Mouse (Mus musculus) intestine, embryonic 15.5 days (tissue): ENCODE measurements around the gene Hnrnpa1. TPM values are rescaled to one million over a fixed set of nuclear protein-coding genes. Genes with fewer than 3 reads are reported as not detected.

ENCODE experiments used
- ATAC-seq: fragments of 200-750 bp; cut with Nextera tagmentation; 2 replicates; pipeline ENCODE4 v1.8.0; 2017; ENCODE audit warnings: moderate TSS enrichment, moderate library complexity
- H3K27ac ChIP-seq: fragments of 300-500 bp; sonication (generic); 2 replicates; pipeline ENCODE4 v1.5.1; 2015; ENCODE audit warnings: mild to moderate bottlenecking, inconsistent platforms
- H3K27me3 ChIP-seq: fragments of 300-500 bp; sonication (generic); replicated peaks from 2 replicates; pipeline ENCODE4 v1.6.1; 2015; ENCODE audit warnings: inconsistent platforms
- H3K36me3 ChIP-seq: fragments of 300-500 bp; sonication (generic); 2 replicates; pipeline ENCODE4 v1.6.1; 2015; ENCODE audit warnings: inconsistent platforms
- H3K4me1 ChIP-seq: fragments of 300-500 bp; sonication (generic); replicated peaks from 2 replicates; pipeline ENCODE4 v1.6.1; 2015; ENCODE audit warnings: inconsistent platforms
- H3K4me2 ChIP-seq: fragments of 300-500 bp; sonication (generic); replicated peaks from 2 replicates; pipeline ENCODE4 v1.6.1; 2015; ENCODE audit warnings: mild to moderate bottlenecking, inconsistent platforms
- H3K4me3 ChIP-seq: fragments of 300-500 bp; sonication (generic); replicated peaks from 2 replicates; pipeline ENCODE4 v1.5.1; 2015; ENCODE audit warnings: inconsistent platforms
- H3K9ac ChIP-seq: fragments of 300-500 bp; sonication (generic); 2 replicates; pipeline ENCODE4 v1.6.1; 2015; ENCODE audit warnings: inconsistent platforms
- H3K9me3 ChIP-seq: fragments of 300-500 bp; sonication (generic); 2 replicates; pipeline ENCODE4 v1.6.1; 2016; ENCODE audit warnings: inconsistent platforms
- WGBS: fragments of 180-500 bp; shearing (Covaris S2); methylation state at CpG from one replicate; pipeline ENCODE4 v1.1.7; 2015; 5-methylcytosine and 5-hydroxymethylcytosine counted together
- polyA plus RNA-seq: library from polyadenylated mRNA; unstranded; fragments of >200 nt; fragmentation: Nextera tagmentation; extraction: Ambion mirVana; gene quantifications from 2 replicates; pipeline ENCODE4 v1.2.1, GENCODE M21; 2015

Hnrnpa1 gene
- polyA plus RNA-seq, 1 experiment from 2014 or later, result 741 TPM

GRCm38 (mm10) chr15:103284066-103284465 is 43.8 kb downstream of the Hnrnpa1 start:
- Histone ChIP-seq H3K9me3 (no peaks in the 10 kb centered on the region), H3K4me3 (no peak overlapping the region), H3K36me3 (no peaks in the 10 kb centered on the region), H3K4me1 (peaks cover 13% of the 10 kb centered on the region), H3K27me3 (no peaks in the 10 kb centered on the region), H3K4me2 (no peak overlapping the region), H3K27ac (no peak overlapping the region), H3K9ac (no peak overlapping the region)
- no peak for ATAC-seq
- 65% methylated on average over 3 of the region's 3 CpGs for WGBS

- ATAC-seq, result no peak
- Histone ChIP-seq H3K4me1 (peaks cover 14% of the 10 kb centered on the region), H3K4me3 (no peak overlapping the region), H3K9me3 (no peaks in the 10 kb centered on the region), H3K9ac (no peak overlapping the region), H3K4me2 (no peak overlapping the region), H3K27ac (no peak overlapping the region), H3K36me3 (no peaks in the 10 kb centered on the region), H3K27me3 (no peaks in the 10 kb centered on the region)
- WGBS, result 43% methylated on average over 2 of the region's 2 CpGs
Measured at GRCm38 (mm10) chr15:103284647-103285046, 44.4 kb downstream of the Hnrnpa1 start.

- Histone ChIP-seq H3K27ac (no peak overlapping the region), H3K27me3 (no peaks in the 10 kb centered on the region), H3K9ac (no peak overlapping the region), H3K36me3 (no peaks in the 10 kb centered on the region; the same call in 1 of the 2 replicates), H3K4me1 (peaks cover 12% of the 10 kb centered on the region), H3K4me3 (no peak overlapping the region), H3K9me3 (no peaks in the 10 kb centered on the region), H3K4me2 (no peak overlapping the region)
- ATAC-seq, result no peak
- 68% methylated on average over 1 of the region's 1 CpGs for WGBS
Measured at GRCm38 (mm10) chr15:103285778-103286417, 45.7 kb downstream of the Hnrnpa1 start.

GRCm38 (mm10) chr15:103289600-103289999 is 49.4 kb downstream of the Hnrnpa1 start:
- Histone ChIP-seq H3K4me2 (no peak overlapping the region), H3K36me3 (peaks cover 15% of the 10 kb centered on the region), H3K27ac (no peak overlapping the region), H3K9me3 (no peaks in the 10 kb centered on the region), H3K4me1 (peaks cover 14% of the 10 kb centered on the region), H3K9ac (no peak overlapping the region), H3K27me3 (no peaks in the 10 kb centered on the region), H3K4me3 (no peak overlapping the region)
- 44% methylated on average over 5 of the region's 5 CpGs for WGBS
- ATAC-seq, result no peak

GRCm38 (mm10) chr15:103290417-103290816 is 50.2 kb downstream of the Hnrnpa1 start:
- Histone ChIP-seq H3K9me3 (no peaks in the 10 kb centered on the region), H3K36me3 (peaks cover 15% of the 10 kb centered on the region), H3K9ac (no peak overlapping the region), H3K4me1 (peaks cover 12% of the 10 kb centered on the region), H3K27me3 (no peaks in the 10 kb centered on the region), H3K4me2 (no peak overlapping the region), H3K27ac (no peak overlapping the region), H3K4me3 (no peak overlapping the region)
- WGBS, result 64% methylated on average over 6 of the region's 6 CpGs
- ATAC-seq, result no peak

GRCm38 (mm10) chr15:103290843-103291242 is 50.6 kb downstream of the Hnrnpa1 start:
- Histone ChIP-seq H3K27me3 (no peaks in the 10 kb centered on the region), H3K9me3 (no peaks in the 10 kb centered on the region), H3K9ac (no peak overlapping the region), H3K4me1 (peaks cover 8% of the 10 kb centered on the region; the same call in 1 of the 2 replicates), H3K4me3 (no peak overlapping the region), H3K27ac (0 out of 2 replicates have a peak overlapping the region, but pooled peaks have one; percentile 13), H3K36me3 (peaks cover 18% of the 10 kb centered on the region), H3K4me2 (no peak overlapping the region)
- 69% methylated on average over 9 of the region's 9 CpGs for WGBS
- ATAC-seq, result no peak

GRCm38 (mm10) chr15:103292673-103293345 is 52.6 kb downstream of the Hnrnpa1 start:
- Histone ChIP-seq H3K36me3 (peaks cover 32% of the 10 kb centered on the region), H3K9ac (no peak overlapping the region), H3K9me3 (no peaks in the 10 kb centered on the region), H3K4me2 (no peak overlapping the region), H3K27ac (no peak overlapping the region), H3K27me3 (no peaks in the 10 kb centered on the region), H3K4me1 (0 out of 2 replicates have a peak, but pooled peaks cover 8% of the 10 kb centered on the region), H3K4me3 (no peak overlapping the region)
- 87% methylated on average over 4 of the region's 4 CpGs for WGBS
- ATAC-seq, result no peak

GRCm38 (mm10) chr15:103293375-103293774 is 53.1 kb downstream of the Hnrnpa1 start:
- H3K27ac ChIP-seq, result no peak overlapping the region

GRCm38 (mm10) chr15:103294649-103295048 is 54.4 kb downstream of the Hnrnpa1 start:
- H3K9ac ChIP-seq, result no peak overlapping the region
- H3K36me3 ChIP-seq, result peaks cover 32% of the 10 kb centered on the region
- 0 out of 2 replicates have a peak, but pooled peaks cover 16% of the 10 kb centered on the region for H3K4me1 ChIP-seq
- no peaks in the 10 kb centered on the region for H3K27me3 ChIP-seq
- ATAC-seq, result no peak
- no peak overlapping the region for H3K4me2 ChIP-seq
- H3K27ac ChIP-seq, result no peak overlapping the region
- H3K4me3 ChIP-seq, result no peak overlapping the region
- WGBS, result 85% methylated on average over 2 of the region's 2 CpGs
- H3K9me3 ChIP-seq, result no peaks in the 10 kb centered on the region

More at GRCm38 (mm10) chr15:103293375-103293774, 53.1 kb downstream of the Hnrnpa1 start:
- Histone ChIP-seq H3K4me1 (0 out of 2 replicates have a peak, but pooled peaks cover 8% of the 10 kb centered on the region), H3K9ac (no peak overlapping the region), H3K4me3 (no peak overlapping the region), H3K27me3 (no peaks in the 10 kb centered on the region), H3K9me3 (no peaks in the 10 kb centered on the region), H3K4me2 (no peak overlapping the region), H3K36me3 (peaks cover 32% of the 10 kb centered on the region)
- WGBS, result 94% methylated on average over 2 of the region's 2 CpGs
- no peak for ATAC-seq

GRCm38 (mm10) chr15:103295851-103296250 is 55.6 kb downstream of the Hnrnpa1 start:
- WGBS, result 32% methylated on average over 5 of the region's 5 CpGs
- Histone ChIP-seq H3K9me3 (no peaks in the 10 kb centered on the region), H3K27me3 (no peaks in the 10 kb centered on the region), H3K4me2 (no peak overlapping the region), H3K4me1 (peaks cover 23% of the 10 kb centered on the region), H3K27ac (0 out of 2 replicates have a peak overlapping the region, but pooled peaks have one; percentile 0), H3K36me3 (peaks cover 32% of the 10 kb centered on the region), H3K4me3 (no peak overlapping the region), H3K9ac (no peak overlapping the region)
- no peak for ATAC-seq
